Mouse (Mus musculus): Measurements from ENCODE around the gene Slc1a5.

- no peak for TF ChIP-seq CTCF (IDR thresholded peaks at IDR 0.05; ENCODE audit: low read depth)
- no peak for TF ChIP-seq EP300 (IDR thresholded peaks at IDR 0.05; ENCODE audit: low read depth)
These were observed 39.2 kb downstream of the Slc1a5 start for GRCm38 (mm10) chr7:16820271-16820763.

Measured in heart, postnatal 0 days (tissue).